Mouse (Mus musculus): ENCODE results near the gene Rab3d.

The Rab3d gene

DNA sequence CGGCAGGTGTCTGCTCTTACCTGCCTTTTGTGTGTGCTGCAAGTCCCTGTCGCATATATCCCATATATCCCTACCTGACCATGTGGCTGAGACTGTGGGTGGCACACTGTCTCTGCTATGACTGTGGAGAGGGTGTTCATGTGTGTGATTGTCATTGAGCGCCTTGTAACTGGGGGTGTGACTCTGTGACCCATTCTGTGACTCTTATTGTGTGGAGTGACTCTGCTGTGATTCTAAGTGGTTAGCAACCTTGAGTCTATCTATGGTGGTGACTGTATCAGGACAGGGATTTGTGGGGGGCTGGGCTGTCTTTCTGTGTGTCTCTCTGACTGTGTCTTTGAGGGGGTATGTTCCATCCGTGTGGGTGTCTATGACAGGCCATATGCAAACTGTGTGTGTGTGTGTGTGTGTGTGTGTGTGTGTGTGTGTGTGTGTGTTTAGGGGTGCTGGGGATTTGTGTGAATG is 19.8 kb upstream of the Rab3d start:
- no peak for DNase-seq

DNA sequence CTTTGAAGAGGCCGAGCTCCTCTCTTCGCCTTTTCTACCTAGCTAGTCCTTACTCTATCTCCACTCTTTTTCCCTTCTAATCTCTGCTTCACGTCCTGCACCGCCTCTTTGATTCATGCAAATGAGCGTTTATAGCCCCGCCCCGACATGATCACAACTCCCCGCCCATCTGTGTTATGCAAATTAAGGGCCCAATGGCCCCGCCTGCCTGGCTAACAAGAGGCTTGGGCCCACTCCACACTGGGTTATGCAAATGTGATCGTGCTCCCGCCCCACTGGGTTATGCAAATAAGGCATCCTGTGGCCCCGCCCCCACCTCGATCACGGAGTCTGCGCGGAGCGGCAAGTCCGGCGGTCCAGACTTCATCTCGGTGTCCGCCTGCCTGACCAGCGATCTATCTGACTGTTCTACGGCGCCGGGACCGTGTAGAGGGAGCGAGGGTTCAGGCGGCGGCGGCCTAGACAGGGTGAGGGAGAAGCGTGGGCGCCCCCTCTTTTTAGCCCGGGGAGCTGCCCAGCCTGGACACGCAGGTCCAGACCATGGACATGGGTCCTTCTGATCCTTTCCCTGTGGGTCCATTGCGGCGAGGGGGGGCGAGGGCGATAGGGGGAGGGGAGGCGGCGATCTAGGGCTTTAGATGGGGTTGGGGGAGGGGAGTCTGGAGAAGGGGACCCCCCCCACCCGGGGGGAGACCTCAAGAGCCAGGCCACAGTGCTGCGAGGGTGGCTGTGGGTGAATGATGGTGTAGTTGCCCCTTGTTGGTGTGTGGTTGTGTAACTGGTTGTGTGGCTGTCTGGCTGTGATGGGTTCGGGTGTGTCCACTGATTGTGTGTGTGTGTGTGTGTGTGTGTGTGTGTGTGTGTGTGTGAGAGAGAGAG is 18.9 kb upstream of the Rab3d start, which contains the start of gene Plppr2:
TSS of gene Plppr2 (plus strand) at position 342 of the 879 bp plus-strand sequence.
- peak; percentile 99 for DNase-seq

DNA sequence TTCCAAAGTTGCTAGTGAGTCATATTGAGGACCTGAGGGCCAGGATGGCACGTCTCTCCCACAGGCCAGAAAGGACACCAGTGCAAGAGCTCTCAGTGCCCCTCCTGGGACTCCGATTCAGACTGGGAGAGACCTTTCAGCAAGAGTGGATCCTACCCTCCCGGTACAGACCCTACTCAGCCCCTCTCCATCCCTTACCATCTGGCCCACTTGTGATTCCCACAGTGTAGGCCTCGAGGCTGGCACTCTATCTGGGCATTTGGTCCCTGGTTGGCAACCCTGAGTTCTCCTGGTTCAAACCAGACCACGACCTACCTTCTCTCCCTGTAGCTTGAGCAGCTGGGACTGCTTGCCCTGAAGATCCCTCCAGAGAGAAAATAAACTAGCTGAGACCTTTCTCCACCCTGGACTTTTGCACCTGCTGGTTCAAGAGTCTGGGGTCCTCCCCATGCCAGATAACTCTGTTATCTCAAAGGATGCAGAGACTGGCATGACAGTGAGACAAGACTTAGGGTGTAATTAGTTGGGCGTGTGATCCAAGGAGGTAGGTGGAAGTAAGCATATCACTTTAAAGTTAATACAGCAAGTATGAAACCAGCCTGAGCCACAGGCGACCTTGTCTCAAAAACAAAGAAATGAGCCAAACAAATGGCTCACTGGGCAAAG is 17.6 kb upstream of the Rab3d start:
- DNase-seq, result no peak

DNA sequence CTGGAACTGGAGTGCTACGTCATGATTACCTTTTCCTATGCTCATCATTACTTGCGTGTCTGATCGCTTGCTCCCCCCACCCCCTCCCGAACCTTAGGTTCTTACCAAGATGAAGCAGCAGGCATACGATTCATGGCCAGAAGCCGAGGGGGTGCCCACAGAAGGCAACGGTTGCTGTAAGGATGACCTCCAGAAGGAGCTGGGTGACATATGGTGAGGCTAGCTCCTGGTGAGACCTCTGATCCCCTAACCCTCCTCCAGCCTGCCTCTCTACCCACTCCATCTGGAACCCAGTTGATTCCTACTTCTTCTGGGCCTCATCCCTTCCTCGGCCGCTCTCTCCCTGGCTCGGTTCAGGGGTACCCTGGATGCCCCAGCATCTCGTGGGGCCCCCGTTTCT is 16.0 kb upstream of the Rab3d start:
- no peak for DNase-seq

DNA sequence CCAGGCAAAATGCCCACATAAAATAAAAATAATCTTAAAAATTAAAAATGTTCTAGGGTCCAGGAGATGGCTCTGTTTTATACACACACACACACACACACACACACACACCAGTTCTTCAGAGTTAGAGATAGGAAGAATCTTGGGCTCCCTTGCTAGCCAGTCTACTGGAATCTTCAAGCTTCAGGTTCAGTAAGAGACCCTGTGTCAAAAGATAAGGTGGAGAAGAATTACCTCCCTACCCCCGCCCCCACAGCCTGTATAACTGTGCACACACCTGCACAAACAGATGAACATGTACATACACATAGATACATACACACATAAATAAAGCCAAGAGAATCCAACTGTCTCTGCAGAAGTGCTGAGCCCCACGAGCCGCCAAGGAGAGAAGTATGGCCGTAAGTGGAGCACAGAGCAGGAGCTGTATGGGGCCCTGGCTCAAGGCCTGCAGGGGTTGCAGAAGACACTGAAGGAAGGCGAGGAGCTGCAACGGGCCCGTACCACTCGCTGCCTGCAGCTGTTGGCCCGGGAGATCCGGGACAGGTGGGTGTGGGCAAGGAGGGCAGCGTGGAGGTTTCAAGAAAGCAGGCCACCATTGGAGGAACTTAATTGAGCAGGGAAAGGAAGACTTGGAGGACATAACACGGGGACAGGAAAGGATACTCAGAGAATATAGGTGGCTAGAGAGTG is 14.6 kb upstream of the Rab3d start:
- no peak for DNase-seq

DNA sequence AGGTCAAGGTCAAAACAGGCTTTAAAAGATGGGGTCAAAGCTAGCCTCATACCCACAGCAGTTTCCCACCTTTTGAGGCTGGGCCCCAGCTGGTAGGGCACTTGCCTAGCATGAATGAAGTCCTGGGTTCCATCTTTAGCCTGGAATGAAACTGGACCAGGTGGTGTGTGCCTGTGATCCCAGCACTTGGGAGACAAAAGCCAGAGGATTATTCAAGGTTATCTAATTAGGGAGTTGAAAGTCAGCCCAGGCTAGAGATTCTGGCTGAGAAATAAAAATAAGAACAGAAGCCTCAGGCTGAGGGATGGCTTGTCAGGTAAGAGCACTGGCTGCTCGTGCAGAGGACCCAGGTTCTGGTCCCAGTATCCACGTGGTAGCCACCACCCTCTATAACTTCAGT is 14.0 kb upstream of the Rab3d start:
- DNase-seq, result no peak

DNA sequence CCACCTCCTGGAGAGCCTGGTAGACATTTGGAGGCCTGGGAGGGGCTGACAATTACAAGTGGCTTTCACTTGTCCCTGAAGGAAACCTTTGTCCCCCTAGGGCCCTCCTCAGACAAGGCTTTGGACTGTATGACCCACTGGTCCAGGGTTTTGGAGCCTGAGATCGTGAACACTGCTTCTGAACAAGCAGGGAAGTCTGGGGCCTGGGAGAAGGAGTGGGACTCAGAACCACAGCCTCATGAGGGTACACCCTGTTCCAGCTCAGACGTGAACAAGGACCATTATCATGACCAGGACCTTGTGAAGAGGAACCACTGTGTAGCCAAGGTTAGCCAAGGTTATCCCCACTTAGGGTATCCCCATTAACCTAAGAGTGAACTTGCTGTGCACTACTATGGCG is 11.2 kb upstream of the Rab3d start:
- DNase-seq, result no peak

DNA sequence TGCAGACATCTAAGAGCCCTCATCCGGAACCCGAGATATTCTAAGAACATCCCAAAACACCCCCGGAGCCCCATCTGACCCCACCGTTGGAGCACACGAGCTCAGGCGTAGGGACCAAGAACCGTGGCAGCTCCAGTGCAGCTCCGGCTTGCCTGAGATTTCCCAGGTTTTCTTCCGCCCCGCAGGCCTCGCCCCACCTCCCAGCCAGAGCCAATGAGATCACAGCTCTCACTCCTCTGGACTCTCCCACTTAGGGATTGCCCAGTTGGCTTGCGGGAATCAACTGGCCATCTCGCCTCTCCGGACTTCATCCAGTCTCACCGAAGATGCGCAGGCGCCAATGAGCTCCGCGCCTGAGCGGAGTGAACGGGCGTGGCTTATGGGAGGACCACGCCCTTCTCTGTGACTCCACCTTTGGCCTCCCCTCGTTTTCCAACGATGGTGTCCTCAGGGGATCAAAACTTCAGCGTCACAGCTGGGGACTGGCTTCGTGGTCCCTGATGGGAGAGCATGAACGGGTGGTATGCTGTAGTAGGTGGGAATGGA is 9.3 kb upstream of the Rab3d start, which contains the start of the genes Ccdc159 and Tmem205:
TSS of gene Ccdc159 (plus strand) at position 264 of the 546 bp plus-strand sequence.
TSS of gene Tmem205 (minus strand) at position 349 of the 546 bp plus-strand sequence.
- peak; percentile 91 to 96 for DNase-seq

DNA sequence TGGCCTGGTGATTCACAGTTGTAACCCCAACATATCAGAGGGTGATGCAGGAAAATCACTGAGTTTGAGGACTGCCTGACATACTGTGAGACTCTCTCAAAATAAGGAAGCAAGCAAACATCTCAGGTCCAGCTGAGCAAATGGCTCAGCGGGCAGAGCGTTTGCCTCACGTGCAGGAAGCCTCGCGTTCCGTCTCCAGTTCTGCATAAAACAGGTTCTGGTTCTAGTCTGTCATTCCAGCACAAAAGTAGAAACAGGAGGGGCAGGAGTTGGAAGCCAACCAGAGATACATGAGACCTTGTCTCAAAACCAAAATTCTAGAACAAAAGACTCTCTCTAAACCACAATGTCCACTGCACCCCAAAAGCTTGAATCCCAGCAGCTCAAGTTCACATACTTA is 8.8 kb upstream of the Rab3d start:
- DNase-seq, result peak; percentile 26 to 42

DNA sequence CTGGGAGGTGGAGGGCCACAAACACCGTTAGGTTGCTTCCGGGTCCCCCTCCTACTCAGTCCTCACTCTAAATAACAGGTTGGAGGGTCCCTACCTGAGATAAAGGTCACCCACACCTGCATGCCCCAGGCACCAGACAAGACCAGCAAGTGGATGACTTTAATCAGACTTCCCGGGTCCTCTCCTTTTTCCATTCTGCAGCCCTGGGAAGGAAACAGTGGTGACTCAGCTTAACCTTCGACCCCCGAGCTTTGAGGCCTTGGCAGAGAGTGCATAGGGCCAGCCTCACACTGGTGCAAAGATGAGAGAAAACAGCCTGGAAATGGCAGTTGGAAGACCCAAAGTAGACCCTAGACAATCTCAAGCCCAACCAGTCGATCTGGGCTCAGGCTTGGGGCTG is 8.2 kb upstream of the Rab3d start:
- peak in 1 of 2 experiments; percentile 31 for DNase-seq

DNA sequence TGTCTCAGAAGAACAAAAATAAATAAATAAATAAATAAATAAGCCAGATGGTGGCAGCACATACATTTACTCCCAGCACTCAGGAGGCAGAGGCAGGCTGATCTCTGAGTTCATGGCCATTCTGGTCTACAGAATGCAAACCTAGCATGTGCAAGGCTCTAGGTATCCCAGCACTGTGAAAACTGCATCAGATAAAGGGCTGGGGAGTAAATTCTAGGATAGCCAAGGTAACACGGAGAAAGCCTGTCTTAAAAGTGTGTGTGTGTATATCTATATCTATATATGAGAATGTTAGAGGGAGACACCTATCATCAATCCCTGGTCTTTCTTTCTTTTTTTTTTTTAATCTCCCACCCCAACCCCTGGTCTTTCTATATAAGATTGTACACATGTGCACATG is 7.5 kb upstream of the Rab3d start:
- no peak for DNase-seq

DNA sequence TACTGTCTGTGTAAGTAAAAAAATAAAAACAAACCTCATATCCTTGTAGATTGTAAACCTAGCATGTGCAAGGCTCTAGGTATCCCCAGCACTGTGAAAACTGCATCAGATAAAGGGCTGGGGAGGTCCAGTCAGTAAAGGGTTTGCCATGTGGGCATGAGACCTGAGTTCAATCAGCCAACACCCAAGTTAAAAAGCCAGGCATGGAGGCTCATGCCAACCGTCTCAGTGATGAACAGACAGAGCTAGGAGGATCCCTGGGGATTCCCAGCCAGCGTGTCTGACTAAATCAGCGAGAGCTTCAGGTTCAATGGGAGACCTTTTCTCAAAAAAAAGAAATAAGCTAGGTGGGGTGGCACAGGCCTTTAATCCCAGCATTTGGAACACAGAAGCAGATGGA is 7.0 kb upstream of the Rab3d start:
- no peak for DNase-seq

DNA sequence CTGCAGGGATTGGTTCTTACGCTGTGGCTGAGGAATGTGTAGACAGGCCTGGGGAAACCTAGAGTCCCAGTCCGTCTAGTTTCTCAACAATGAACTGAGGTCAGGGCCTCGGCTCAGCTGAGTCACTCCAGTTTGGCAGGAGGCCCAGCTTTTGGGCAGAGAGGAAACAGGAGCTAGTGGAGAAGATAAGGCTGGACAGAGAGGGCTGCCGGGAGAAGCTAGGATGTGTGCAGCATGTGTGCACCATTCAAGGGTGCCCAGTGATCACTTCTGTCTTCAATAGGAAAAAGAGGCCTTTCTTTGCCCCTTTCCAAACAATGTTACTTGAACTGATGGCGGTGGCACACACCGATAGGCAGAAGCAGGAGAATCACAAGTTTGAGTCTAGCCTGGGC is 6.1 kb upstream of the Rab3d start:
- DNase-seq, result peak; percentile 84 to 89

DNA sequence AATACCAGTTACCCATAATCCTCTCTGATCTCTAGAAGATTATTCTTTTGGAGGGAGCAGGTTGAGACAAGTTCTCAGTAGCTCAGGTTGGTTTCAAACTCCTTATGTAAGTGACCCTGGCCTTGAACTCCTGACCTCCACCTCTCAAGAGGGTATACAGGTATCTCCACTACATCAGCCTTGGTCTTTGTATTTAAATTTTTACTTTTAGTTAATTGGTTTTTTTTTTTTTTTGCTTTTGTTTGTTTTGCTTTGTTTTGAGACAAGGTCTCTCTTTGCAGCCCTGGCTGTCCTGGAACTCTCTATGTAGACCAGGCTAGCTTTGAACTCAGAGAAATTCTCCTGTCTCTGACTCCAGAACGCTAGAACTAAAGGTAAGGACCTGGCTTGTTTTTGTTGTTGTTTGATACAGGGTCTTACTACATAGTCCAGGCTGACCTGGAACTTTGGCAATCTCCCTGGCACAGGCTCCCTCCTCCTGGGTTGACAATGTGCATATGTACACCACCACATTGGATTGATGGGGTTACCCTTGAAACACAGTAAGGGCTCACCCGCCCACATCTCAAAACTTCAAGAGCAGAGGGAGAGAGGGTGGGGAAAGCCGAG is 5.6 kb upstream of the Rab3d start:
- no peak for DNase-seq

DNA sequence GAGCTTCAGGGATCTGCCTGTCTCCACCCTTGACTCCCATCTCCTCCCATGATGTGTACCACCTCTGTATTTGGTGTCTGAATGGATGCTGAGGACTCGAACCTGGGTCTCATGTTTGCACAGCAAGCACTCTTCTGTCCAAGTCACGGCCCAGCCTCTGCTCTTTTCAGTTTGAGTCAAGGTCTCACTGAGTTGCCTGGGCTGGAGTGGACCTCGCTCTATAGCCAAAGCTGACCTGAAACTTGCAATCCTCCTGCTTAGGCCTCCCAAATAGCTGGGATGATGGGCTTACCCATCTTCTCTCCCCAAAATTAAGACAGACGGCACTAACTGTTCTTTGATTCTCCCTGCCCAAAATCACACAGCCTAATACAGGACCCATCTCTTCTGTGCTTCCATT is 5.0 kb upstream of the Rab3d start:
- no peak for DNase-seq

DNA sequence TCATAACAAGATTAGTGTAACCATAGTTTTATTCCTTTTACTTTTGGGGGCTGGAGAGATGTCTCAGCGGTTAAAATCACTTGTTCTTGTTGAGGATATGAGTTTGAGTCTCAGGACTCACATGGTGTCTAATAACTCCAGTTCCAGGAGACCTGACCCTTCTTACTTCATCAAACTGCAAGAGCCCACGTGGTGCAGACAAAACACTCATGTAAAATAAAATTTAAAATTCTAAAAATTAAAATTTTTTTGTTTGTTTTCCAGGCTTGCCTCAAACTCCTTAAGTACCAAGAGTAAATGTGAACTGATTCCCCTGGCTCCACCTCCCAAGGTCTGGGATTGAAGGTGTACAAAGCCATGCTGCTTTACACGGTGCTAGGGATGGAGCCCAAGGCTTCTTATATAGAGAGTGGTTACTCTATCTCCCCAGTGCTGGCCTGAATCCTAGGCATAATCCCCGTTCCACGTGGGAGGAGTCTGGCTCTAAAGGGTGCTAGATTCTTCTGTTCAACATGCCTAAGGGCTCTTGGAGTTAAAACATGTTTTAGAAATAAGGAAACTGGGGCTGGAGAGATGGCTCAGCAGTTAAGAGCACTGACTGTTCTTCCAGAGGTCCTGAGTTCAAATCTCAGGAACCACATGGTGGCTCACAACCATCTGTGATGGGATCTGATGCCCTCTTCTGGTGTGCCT is 846 bp upstream of the Rab3d start:
- no peak for DNase-seq

DNA sequence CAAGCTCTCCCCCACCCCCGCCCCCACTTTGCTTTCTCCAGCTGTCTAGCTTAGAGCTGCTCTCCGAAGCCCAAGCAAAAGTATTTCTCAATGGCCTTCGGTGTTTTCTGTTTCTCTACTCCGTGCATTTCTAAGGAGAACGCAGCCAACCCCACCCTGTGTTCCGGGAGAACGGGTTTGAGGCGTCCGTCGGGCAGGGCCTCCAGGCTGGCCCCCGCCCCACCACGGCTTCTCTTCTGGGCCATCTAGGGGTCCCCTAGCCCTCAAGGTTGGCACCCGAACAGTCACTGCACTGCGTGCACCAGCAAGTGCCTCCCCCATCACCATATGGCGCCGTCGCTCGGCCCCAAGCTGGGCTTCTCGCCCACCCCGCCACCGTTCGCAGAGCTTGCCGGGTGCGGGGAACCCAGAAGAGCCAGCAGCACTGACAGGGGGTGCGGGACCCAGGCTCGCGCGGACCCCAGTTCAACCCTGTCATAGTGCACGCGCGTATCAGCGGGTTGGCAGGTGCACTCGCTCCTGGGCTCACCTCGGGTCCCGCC is 428 bp downstream of the Rab3d start:
- no peak for DNase-seq

DNA sequence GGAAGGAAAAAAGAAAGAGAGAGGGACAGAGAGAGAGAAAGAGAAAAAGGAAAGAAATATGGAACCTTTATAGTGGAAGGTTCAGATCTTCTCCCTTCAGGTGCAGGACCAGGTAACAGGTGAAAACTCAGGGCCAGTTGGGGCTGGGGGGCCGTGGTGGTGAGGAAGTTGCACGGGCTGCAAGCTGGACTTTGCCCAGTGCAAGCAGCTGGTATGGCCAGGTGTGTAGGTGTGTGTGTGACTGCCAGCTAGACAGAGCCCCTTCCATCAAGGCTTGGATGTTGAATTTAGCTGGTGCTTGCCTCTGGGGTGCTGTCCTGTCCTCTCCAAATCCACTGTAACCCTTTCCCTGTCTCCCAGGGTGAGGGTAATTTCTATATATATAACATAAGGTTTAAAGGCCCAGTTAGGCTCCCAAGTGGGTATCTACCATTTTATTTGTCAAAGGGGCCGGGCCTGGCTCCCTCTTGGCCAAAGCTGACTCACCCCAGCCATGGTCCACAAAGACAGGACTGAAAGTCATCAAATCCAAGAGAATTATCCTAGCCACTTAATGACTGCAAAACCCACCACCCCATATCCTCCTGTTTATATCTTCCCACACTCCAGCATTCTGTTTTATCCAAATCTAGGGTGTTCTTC is 1.0 kb downstream of the Rab3d start:
- DNase-seq, result no peak

DNA sequence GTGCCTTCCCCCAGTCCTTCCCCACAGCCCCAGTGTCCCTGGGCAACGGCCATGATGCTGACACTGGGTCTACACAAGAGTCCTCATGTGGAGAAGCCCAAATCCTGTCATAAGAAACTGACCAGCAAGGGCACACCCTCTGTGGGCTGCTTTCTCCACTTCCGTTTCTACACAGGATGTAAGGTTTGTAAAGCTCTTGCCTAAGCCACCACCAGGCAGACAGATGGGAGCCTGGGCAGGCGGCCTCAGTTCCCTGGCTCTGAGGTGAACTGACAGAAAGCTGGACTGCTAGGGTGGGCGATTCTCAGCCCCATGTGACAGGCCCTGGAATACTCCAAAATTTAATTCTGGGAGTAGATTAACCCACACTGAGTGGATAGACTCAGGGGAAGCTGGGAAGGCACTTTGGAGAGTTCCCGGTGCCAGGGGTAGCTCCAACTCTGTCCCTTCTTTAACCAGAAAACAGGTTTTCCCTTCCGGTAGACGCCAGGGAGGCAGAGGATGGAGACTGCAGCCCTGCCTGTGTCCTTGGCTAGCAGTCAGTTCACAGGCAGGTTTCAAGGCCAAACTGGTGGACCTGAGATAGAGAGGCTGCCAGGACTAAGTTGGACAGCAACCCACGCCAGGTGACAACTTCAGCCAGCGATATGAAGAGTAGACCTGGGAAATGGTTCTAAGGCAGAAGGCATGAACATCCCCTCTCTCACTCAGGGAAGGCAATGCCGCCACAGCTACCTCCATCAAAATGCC is 8.3 kb downstream of the Rab3d start:
- no peak for DNase-seq

DNA sequence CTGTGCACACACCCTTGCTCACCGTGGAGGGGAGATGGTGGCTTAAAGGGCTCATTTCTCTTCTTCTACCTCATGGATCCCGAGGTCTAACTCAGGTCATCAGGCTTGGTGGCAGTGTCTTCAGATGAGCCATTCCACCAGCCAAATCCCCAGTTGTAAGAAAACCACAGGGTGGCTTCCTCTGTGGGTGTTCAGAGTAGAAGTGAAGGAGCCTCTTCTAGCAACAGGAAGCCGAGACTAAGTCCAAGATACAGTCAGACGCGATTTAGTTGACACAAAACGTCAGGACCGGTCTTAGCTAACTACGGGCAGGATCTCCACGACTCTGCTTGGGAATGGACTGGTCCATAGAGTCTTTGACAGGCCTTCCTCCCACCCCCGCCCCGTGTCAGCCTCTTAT is 9.8 kb downstream of the Rab3d start:
- DNase-seq, result no peak
